In the genomic region with DNA sequence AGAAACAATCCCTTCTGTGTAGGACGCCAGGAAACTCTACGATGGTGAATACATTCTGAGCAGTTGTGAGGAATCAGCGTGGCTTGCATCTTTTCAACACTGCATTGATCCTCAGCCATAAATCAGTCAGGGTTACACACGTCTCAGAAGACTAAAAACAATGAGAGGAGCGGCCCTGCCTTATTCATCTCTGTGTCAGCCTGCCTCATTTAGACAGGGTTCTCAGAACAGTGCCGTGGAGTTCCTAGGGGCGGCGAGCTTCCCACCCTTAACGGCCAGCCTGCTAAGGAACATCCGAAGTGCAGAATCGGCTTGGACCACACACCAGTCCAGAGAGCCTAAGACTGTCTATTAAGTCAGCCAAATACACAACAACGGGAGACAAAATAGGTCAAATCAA, we compare ENCODE assay signal across 18 mouse cellular contexts. TPM values are rescaled to one million over a fixed set of nuclear protein-coding genes. Genes with fewer than 3 reads are reported as not detected.
DNase-seq lines count a peak whose midpoint lies in the region; ATAC-seq and TF ChIP-seq lines count a peak whose summit lies in the region.
"Had no signal": no experiment of that assay in that cellular context is flagged by ENCODE, and none has a peak within 500 bp of the region (broad histone marks: within the 10 kb centered on the region; RNA-seq: fewer than 3 reads in every experiment).

No protein-coding gene starts in this region.

- no peak overlapping the region for H3K27ac ChIP-seq in intestine, postnatal 0 days (ENCODE audit: low read depth, low read length)
- H3K27ac ChIP-seq in intestine, embryonic 16.5 days (ENCODE audit: low read length) = no peak overlapping the region
- H3K27ac ChIP-seq: embryonic facial prominence, embryonic 13.5 days; limb, embryonic 10.5 days; liver, embryonic 14.5 days had no signal

- WGBS in intestine, postnatal 0 days = 37% methylated on average over 12 of the region's 12 CpGs
- 31% methylated on average over 12 of the region's 12 CpGs for WGBS in intestine, embryonic 16.5 days

- no peaks in the 10 kb centered on the region for H3K4me1 ChIP-seq in intestine, postnatal 0 days (replicated peaks; ENCODE audit: control insufficient read depth, insufficient read depth, low read length)
- 0 out of 2 replicates have a peak, but pooled peaks cover 3% of the 10 kb centered on the region for H3K4me1 ChIP-seq in intestine, embryonic 16.5 days (ENCODE audit: control insufficient read depth, insufficient read depth, low read length)
- H3K4me1 ChIP-seq: embryonic facial prominence, embryonic 13.5 days had no signal

- no peaks in the 10 kb centered on the region for H3K36me3 ChIP-seq in intestine, postnatal 0 days (ENCODE audit: control insufficient read depth, insufficient read depth)
- no peaks in the 10 kb centered on the region for H3K36me3 ChIP-seq in intestine, embryonic 16.5 days (ENCODE audit: control insufficient read depth, insufficient read depth, low read length)
- H3K36me3 ChIP-seq: embryonic facial prominence, embryonic 13.5 days; limb, embryonic 10.5 days had no signal

- H3K9ac ChIP-seq in intestine, postnatal 0 days (ENCODE audit: low read depth, low read length) = no peak overlapping the region
- no peak overlapping the region for H3K9ac ChIP-seq in intestine, embryonic 16.5 days (ENCODE audit: low read depth, low read length)
- H3K9ac ChIP-seq: embryonic facial prominence, embryonic 13.5 days; liver, embryonic 14.5 days had no signal

- peak; percentile 24; the same call in 1 of the 2 replicates for TF ChIP-seq CTCF in intestine, postnatal 0 days (IDR thresholded peaks at IDR 0.05; ENCODE audit: low read depth)

- no peaks in the 10 kb centered on the region for H3K27me3 ChIP-seq in intestine, postnatal 0 days (replicated peaks; ENCODE audit: control insufficient read depth, insufficient read depth, low read length)
- H3K27me3 ChIP-seq in intestine, embryonic 16.5 days (replicated peaks; ENCODE audit: control insufficient read depth, insufficient read depth, low read length) = no peaks in the 10 kb centered on the region
- H3K27me3 ChIP-seq: CH12.LX; embryonic facial prominence, embryonic 13.5 days had no signal

- H3K9me3 ChIP-seq in intestine, postnatal 0 days (ENCODE audit: control insufficient read depth) = no peaks in the 10 kb centered on the region
- H3K9me3 ChIP-seq in intestine, embryonic 16.5 days (ENCODE audit: control insufficient read depth, low read length) = no peaks in the 10 kb centered on the region
- H3K9me3 ChIP-seq: embryonic facial prominence, embryonic 13.5 days; limb, embryonic 10.5 days had no signal

- no peak for ATAC-seq in intestine, postnatal 0 days
- no peak for ATAC-seq in intestine, embryonic 16.5 days
- ATAC-seq in granulocyte monocyte progenitor cell, adult 5-6 weeks (replicated peaks; ENCODE audit: poor library complexity, severe bottlenecking) = no peak
- ATAC-seq: midbrain, embryonic 16.5 days had no signal

- H3K4me3 ChIP-seq in intestine, postnatal 0 days (ENCODE audit: low read depth, low read length) = no peak overlapping the region
- H3K4me3 ChIP-seq in intestine, embryonic 16.5 days (ENCODE audit: low read length) = no peak overlapping the region
- H3K4me3 ChIP-seq: embryonic facial prominence, embryonic 13.5 days; limb, embryonic 10.5 days had no signal

- DNase-seq in adrenal gland, postnatal 10 days = peak; percentile 14
- no peak for DNase-seq in adrenal gland, postnatal 25 days
- DNase-seq in testis, postnatal 10 days (ENCODE audit: low spot score) = peak; percentile 53
- DNase-seq in testis, postnatal 14 days (ENCODE audit: low spot score) = no peak
- no peak for DNase-seq in yolk sac, embryonic 10.5 days (ENCODE audit: low spot score)
- DNase-seq: cerebellum, adult 9-10 months; right cerebral cortex, postnatal 25 days; thymus, postnatal 36 days had no signal

- H3K4me2 ChIP-seq in intestine, postnatal 0 days (replicated peaks; ENCODE audit: low read depth) = no peak overlapping the region
- no peak overlapping the region for H3K4me2 ChIP-seq in intestine, embryonic 16.5 days (ENCODE audit: low read depth, low read length)
- H3K4me2 ChIP-seq: embryonic facial prominence, embryonic 13.5 days; heart, embryonic 11.5 days had no signal

RNA-seq across cellular contexts. Expression of a gene that starts 20.0 kb away (rescaled TPM):
- total RNA-seq in adrenal gland, postnatal 10 days (2021) = 10 to 100 TPM in 1 of 2 experiments, 1 to 10 TPM in 1; 8.0 to 11.9 TPM
- total RNA-seq in adrenal gland, postnatal 25 days (2021) = 13.2 and 14.4 TPM in 2 replicates
- polyA plus RNA-seq in intestine, postnatal 0 days (2015; fragmentation: Nextera tagmentation; extraction: Ambion mirVana) = 2.7 and 3.4 TPM in 2 replicates
- 8.9 and 10.5 TPM in 2 replicates for polyA plus RNA-seq in intestine, embryonic 16.5 days (2015; fragmentation: Nextera tagmentation; extraction: Ambion mirVana)
- total RNA-seq in granulocyte monocyte progenitor cell, adult 5-6 weeks (2014; fragmentation: Nextera tagmentation) = 21.3 and 23.5 TPM in 2 replicates
- 29.0 and 29.2 TPM in 2 replicates for total RNA-seq in granulocyte monocyte progenitor cell, adult 5-6 weeks (2017)

RNA-seq across cellular contexts. Expression of a gene that starts 39.9 kb away (rescaled TPM):
- under 1 TPM; 0.12 to 0.27 TPM for total RNA-seq in adrenal gland, postnatal 10 days (2021)
- 0.18 TPM in 1 of 2 replicates, not detected in the other for total RNA-seq in adrenal gland, postnatal 25 days (2021)
- 1.0 and 1.1 TPM in 2 replicates for polyA plus RNA-seq in intestine, postnatal 0 days (2015; fragmentation: Nextera tagmentation; extraction: Ambion mirVana)
- 0.09 and 0.13 TPM in 2 replicates for polyA plus RNA-seq in intestine, embryonic 16.5 days (2015; fragmentation: Nextera tagmentation; extraction: Ambion mirVana)
- total RNA-seq in granulocyte monocyte progenitor cell, adult 5-6 weeks (2014; fragmentation: Nextera tagmentation) = not detected in 2 replicates
- 0.17 and 0.36 TPM in 2 replicates for total RNA-seq in granulocyte monocyte progenitor cell, adult 5-6 weeks (2017)
- total RNA-seq: CH12.LX had no signal
- polyA plus RNA-seq: kidney, embryonic 14.5 days; midbrain, embryonic 16.5 days had no signal

Comparison
In these comparisons a context has a peak if more than half of its experiments do, and no peak if none do; other contexts are left out.
1. DNase-seq: peak in adrenal gland, postnatal 10 days (single experiment) and testis, postnatal 10 days (single experiment); none in adrenal gland, postnatal 25 days (single experiment), testis, postnatal 14 days (single experiment) and yolk sac, embryonic 10.5 days (single experiment).